Mouse (Mus musculus) MEL (cell line): ENCODE results near the gene Rxra. TPM values are rescaled to one million over a fixed set of nuclear protein-coding genes. Genes with fewer than 3 reads are reported as not detected.

Experiments
- DNase-seq: peaks from one replicate; pipeline ENCODE4 v3.0.0; 2011; ENCODE audit warnings: low read depth, low spot score
- H3K27ac ChIP-seq: 2 replicates; pipeline ENCODE4 v1.5.1; 2012; ENCODE audit warnings: low read depth, mild to moderate bottlenecking, control low read depth, low read length, moderate library complexity; ENCODE audit not compliant: control insufficient read depth
- H3K27me3 ChIP-seq, 2 experiments: fragments of 150-350 bp in 1 of 2; sonication (generic) in 1 of 2; 2 replicates each; pipeline ENCODE4 v1.6.1; 2012; ENCODE audit warnings: low read length in 2 of 2, mild to moderate bottlenecking in 2 of 2, improper control_type of control experiment in 1 of 2, moderate library complexity in 1 of 2; ENCODE audit not compliant: insufficient read depth in 2 of 2, control insufficient read depth in 1 of 2
- H3K36me3 ChIP-seq, 2 experiments: 2 replicates each; pipeline ENCODE4 v1.6.1; 2012 to 2014; ENCODE audit warnings: low read length in 2 of 2, improper control_type of control experiment in 1 of 2, inconsistent platforms in 1 of 2, mild to moderate bottlenecking in 1 of 2; ENCODE audit not compliant: insufficient read depth in 2 of 2, control insufficient read depth in 1 of 2
- H3K4me1 ChIP-seq, 2 experiments: fragments of 150-350 bp in 1 of 2; sonication (generic) in 1 of 2; 2 replicates each; pipeline ENCODE4 v1.6.1; 2012; ENCODE audit warnings: low read length in 2 of 2, improper control_type of control experiment in 1 of 2, mild to moderate bottlenecking in 1 of 2; ENCODE audit not compliant: insufficient read depth in 2 of 2, control insufficient read depth in 1 of 2
- H3K4me3 ChIP-seq, 2 experiments: fragments of 150-350 bp in 1 of 2; sonication (generic) in 1 of 2; 2 replicates each; pipeline ENCODE4 v1.5.1; 2012; ENCODE audit warnings: low read depth in 2 of 2, low read length in 2 of 2, mild to moderate bottlenecking in 2 of 2, moderate library complexity in 2 of 2, control low read depth in 1 of 2, improper control_type of control experiment in 1 of 2; ENCODE audit not compliant: control insufficient read depth in 1 of 2, insufficient read depth in 1 of 2
- H3K79me2 ChIP-seq: 2 replicates; pipeline ENCODE4 v1.6.1; 2012; ENCODE audit warnings: mild to moderate bottlenecking, low read length, moderate library complexity; ENCODE audit not compliant: control insufficient read depth, poor library complexity, insufficient read depth
- H3K9ac ChIP-seq: 2 replicates; pipeline ENCODE4 v1.6.1; 2012; ENCODE audit warnings: low read depth, mild to moderate bottlenecking, control low read depth, low read length, moderate library complexity; ENCODE audit not compliant: control insufficient read depth, poor library complexity, severe bottlenecking
- H3K9me3 ChIP-seq: fragments of 150-350 bp; sonication (generic); replicated peaks from 2 replicates; pipeline ENCODE4 v1.6.1; 2012; ENCODE audit warnings: mild to moderate bottlenecking, low read length, improper control_type of control experiment, moderate library complexity; ENCODE audit not compliant: insufficient read depth
- BHLHE40 ChIP-seq: IDR thresholded peaks from 2 replicates; pipeline ENCODE4 v1.6.1; 2012; ENCODE audit warnings: low read depth, mild to moderate bottlenecking, inconsistent platforms, low read length, improper control_type of control experiment, borderline replicate concordance
- CHD1 ChIP-seq: IDR thresholded peaks from 2 replicates; pipeline ENCODE4 v1.6.1; 2012; ENCODE audit warnings: low read depth, mild to moderate bottlenecking, inconsistent platforms, low read length, improper control_type of control experiment
- E2F4 ChIP-seq: IDR thresholded peaks from 2 replicates; pipeline ENCODE4 v1.6.1; 2011; ENCODE audit warnings: low read depth, low read length, improper control_type of control experiment, borderline replicate concordance
- GATA1 ChIP-seq: IDR thresholded peaks from 2 replicates; pipeline ENCODE4 v1.6.1; 2011; ENCODE audit warnings: low read depth, low read length, improper control_type of control experiment
- HCFC1 ChIP-seq: IDR thresholded peaks from 2 replicates; pipeline ENCODE4 v1.6.1; 2012; ENCODE audit warnings: low read depth, mild to moderate bottlenecking, inconsistent platforms, low read length, improper control_type of control experiment, moderate library complexity
- KAT2A ChIP-seq: conservative IDR thresholded peaks from 2 replicates; pipeline ENCODE4 v1.6.1; 2012; ENCODE audit warnings: low read depth, low read length, improper control_type of control experiment, inconsistent platforms
- MAFK ChIP-seq: IDR thresholded peaks from 2 replicates; pipeline ENCODE4 v1.6.1; 2011; ENCODE audit warnings: low read depth, mild to moderate bottlenecking, low read length, improper control_type of control experiment, borderline replicate concordance
- MAX ChIP-seq: IDR thresholded peaks from 2 replicates; pipeline ENCODE4 v1.6.1; 2011; ENCODE audit warnings: low read length, improper control_type of control experiment
- MAZ ChIP-seq: IDR thresholded peaks from 2 replicates; pipeline ENCODE4 v1.6.1; 2012; ENCODE audit warnings: low read depth, mild to moderate bottlenecking, inconsistent platforms, low read length, improper control_type of control experiment
- MEF2A ChIP-seq: IDR thresholded peaks from 2 replicates; pipeline ENCODE4 v1.6.1; 2014; ENCODE audit warnings: low read depth, mild to moderate bottlenecking, inconsistent platforms, low read length, improper control_type of control experiment; ENCODE audit not compliant: poor library complexity, insufficient replicate concordance, severe bottlenecking; ENCODE audit errors: extremely low read depth
- MXI1 ChIP-seq: IDR thresholded peaks from 2 replicates; pipeline ENCODE4 v1.6.1; 2011; ENCODE audit warnings: mild to moderate bottlenecking, low read depth, low read length, improper control_type of control experiment
- MYB ChIP-seq: IDR thresholded peaks from 2 replicates; pipeline ENCODE4 v1.6.1; 2011; ENCODE audit warnings: mild to moderate bottlenecking, low read depth, low read length, improper control_type of control experiment
- MYC ChIP-seq: IDR thresholded peaks from 2 replicates; pipeline ENCODE4 v1.6.1; 2011; ENCODE audit warnings: low read depth, mild to moderate bottlenecking, low read length, improper control_type of control experiment, moderate library complexity
- NRF1 ChIP-seq: IDR thresholded peaks from 2 replicates; pipeline ENCODE4 v1.6.1; 2014; ENCODE audit warnings: low read depth, mild to moderate bottlenecking, inconsistent platforms, low read length, improper control_type of control experiment, moderate library complexity; ENCODE audit not compliant: poor library complexity, insufficient read depth, severe bottlenecking
- POLR2AphosphoS5 ChIP-seq: IDR thresholded peaks from 2 replicates; pipeline ENCODE4 v1.6.1; 2012; ENCODE audit warnings: low read depth, borderline replicate concordance, mild to moderate bottlenecking, inconsistent platforms, low read length, moderate library complexity, mixed read lengths
- SIN3A ChIP-seq: IDR thresholded peaks from 2 replicates; pipeline ENCODE4 v1.6.1; 2012; ENCODE audit warnings: low read length, improper control_type of control experiment, inconsistent platforms
- TAL1 ChIP-seq: IDR thresholded peaks from 2 replicates; pipeline ENCODE4 v1.6.1; 2012; ENCODE audit warnings: mild to moderate bottlenecking, inconsistent platforms, low read length, moderate library complexity, mixed read lengths
- TBP ChIP-seq: IDR thresholded peaks from 2 replicates; pipeline ENCODE4 v1.8.0; 2011; ENCODE audit warnings: low read depth, low read length, improper control_type of control experiment
- TCF12 ChIP-seq: IDR thresholded peaks from 2 replicates; pipeline ENCODE4 v1.6.1; 2014; ENCODE audit warnings: low read depth, mild to moderate bottlenecking, inconsistent platforms, low read length, improper control_type of control experiment, moderate library complexity
- UBTF ChIP-seq: IDR thresholded peaks from 2 replicates; pipeline ENCODE4 v1.6.1; 2012; ENCODE audit warnings: low read depth, mild to moderate bottlenecking, inconsistent platforms, low read length, improper control_type of control experiment, moderate library complexity, borderline replicate concordance; ENCODE audit not compliant: insufficient read depth
- ZC3H11A ChIP-seq: IDR thresholded peaks from 2 replicates; pipeline ENCODE4 v1.6.1; 2012; ENCODE audit warnings: low read depth, mild to moderate bottlenecking, inconsistent platforms, low read length, improper control_type of control experiment
- ZKSCAN1 ChIP-seq: IDR thresholded peaks from 2 replicates; pipeline ENCODE4 v1.6.1; 2012; ENCODE audit warnings: low read depth, mild to moderate bottlenecking, inconsistent platforms, low read length, improper control_type of control experiment, moderate library complexity
- ZMIZ1 ChIP-seq: IDR thresholded peaks from 2 replicates; pipeline ENCODE4 v1.6.1; 2012; ENCODE audit warnings: low read depth, mild to moderate bottlenecking, inconsistent platforms, low read length, improper control_type of control experiment, moderate library complexity
- polyA plus RNA-seq, 2 experiments: library from polyadenylated mRNA; stranded (reverse) in 1 of 2; unstranded in 1 of 2; fragments of >175 nt in 1 of 2; fragments of >200 nt in 1 of 2; gene quantifications; 2 replicates each; pipeline versions ENCODE4 v1.2.1 to v1.2.4; 2012; ENCODE audit warnings: low replicate concordance in 2 of 2, low read depth in 1 of 2; ENCODE audit not compliant: insufficient read length in 2 of 2, insufficient read depth in 1 of 2, missing spikeins in 1 of 2
- total RNA-seq: library from RNA; depleted of rRNA; stranded (reverse); fragments of 300-350 nt; gene quantifications from 2 replicates; pipeline ENCODE4 v1.2.3, GENCODE M21; 2012; rRNA removed

Gene Rxra
- total RNA-seq: 9.6 and 11.7 TPM in 2 replicates
- 10 to 100 TPM in 1 of 2 experiments, not detected in 1; 19.6 TPM for polyA plus RNA-seq

GRCm38 (mm10) chr2:27676106-27676477 is at the start of gene Rxra:
Gene Rxra (plus strand): TSS chr2:27676440.
- Histone ChIP-seq H3K9ac (peak within 1 kb of the TSS; percentile 79), H3K79me2 (no peaks in the 10 kb centered on the region; the same call in 1 of the 2 replicates), H3K4me3 (peak within 1 kb of the TSS; percentile 65 to 99), H3K4me1 (peaks cover 2 to 4% of the 10 kb centered on the region in 2 experiments; a peak in 3 of 4 replicates), H3K27me3 (no peaks in the 10 kb centered on the region), H3K27ac (no peak within 1 kb of the TSS), H3K9me3 (no peaks in the 10 kb centered on the region), H3K36me3 (no peaks in the 10 kb centered on the region)
- TF ChIP-seq MYC: no peak
- TF ChIP-seq BHLHE40: no peak
- TF ChIP-seq POLR2AphosphoS5: no peak
- no peak for TF ChIP-seq GATA1
- no peak for TF ChIP-seq ZMIZ1
- no peak for TF ChIP-seq E2F4
- TF ChIP-seq ZC3H11A: no peak
- no peak for TF ChIP-seq MEF2A
- TF ChIP-seq MAZ: no peak
- TF ChIP-seq MXI1: no peak
- TF ChIP-seq NRF1: no peak
- no peak for DNase-seq

GRCm38 (mm10) chr2:27626604-27627003 is 49.6 kb upstream of the Rxra start:
- Histone ChIP-seq H3K36me3 (no peaks in the 10 kb centered on the region), H3K27me3 (peaks cover 0 to 5% of the 10 kb centered on the region in 2 experiments; a peak in 2 of 4 replicates), H3K27ac (no peak overlapping the region), H3K4me3 (no peak overlapping the region), H3K4me1 (no peaks in the 10 kb centered on the region), H3K79me2 (no peaks in the 10 kb centered on the region), H3K9ac (no peak overlapping the region), H3K9me3 (no peaks in the 10 kb centered on the region)
- TF ChIP-seq TAL1 (no peak), HCFC1 (no peak), MYC (no peak), KAT2A (no peak), UBTF (no peak), TCF12 (no peak), TBP (no peak), SIN3A (no peak), ZKSCAN1 (no peak), BHLHE40 (no peak), MAX (no peak), POLR2AphosphoS5 (no peak), CHD1 (no peak), MAFK (no peak), MYB (no peak)
- DNase-seq: no peak
